Mouse (Mus musculus) olfactory bulb, adult 2 months (tissue): Measurements from ENCODE around the gene Cdca7.

Experiments
- CTCF ChIP-seq: fragments of 200-500 bp; IDR thresholded peaks from 2 replicates; pipeline ENCODE4 v1.5.1; 2012; ENCODE audit warnings: low read depth, mild to moderate bottlenecking, low read length, moderate library complexity; ENCODE audit not compliant: insufficient read depth
- POLR2A ChIP-seq: fragments of 200-500 bp; IDR thresholded peaks from 2 replicates; pipeline ENCODE4 v1.6.1; 2012; ENCODE audit warnings: mild to moderate bottlenecking, low read depth, low read length, moderate library complexity; ENCODE audit not compliant: insufficient read depth

GRCm38 (mm10) chr2:72516720-72517089, 40.7 kb downstream of the Cdca7 start:
- no peak for TF ChIP-seq CTCF
- no peak for TF ChIP-seq POLR2A
